Mouse (Mus musculus) liver, embryonic 15.5 days (tissue): ENCODE results near the gene Pgm1. TPM values are rescaled to one million over a fixed set of nuclear protein-coding genes. Genes with fewer than 3 reads are reported as not detected.
A peak's percentile ranks its signal among the peaks of the same experiment; 100 is the strongest.

Experiments
- ATAC-seq: fragments of 200-750 bp; cut with Nextera tagmentation; 2 replicates; pipeline ENCODE4 v1.8.0; 2017; ENCODE audit warnings: moderate number of reproducible peaks, mild to moderate bottlenecking, moderate library complexity; ENCODE audit not compliant: insufficient read depth
- H3K27ac ChIP-seq: fragments of 300-500 bp; sonication (generic); replicated peaks from 2 replicates; pipeline ENCODE4 v1.5.1; 2015; ENCODE audit warnings: mild to moderate bottlenecking, inconsistent platforms
- H3K27me3 ChIP-seq: fragments of 300-500 bp; sonication (generic); 2 replicates; pipeline ENCODE4 v1.6.1; 2015; ENCODE audit warnings: mild to moderate bottlenecking, inconsistent platforms
- H3K36me3 ChIP-seq: fragments of 300-500 bp; sonication (generic); replicated peaks from 2 replicates; pipeline ENCODE4 v1.6.1; 2015; ENCODE audit warnings: moderate library complexity, mild to moderate bottlenecking, inconsistent platforms
- H3K4me1 ChIP-seq: fragments of 300-500 bp; sonication (generic); replicated peaks from 2 replicates; pipeline ENCODE4 v1.6.1; 2015; ENCODE audit warnings: inconsistent platforms
- H3K4me2 ChIP-seq: fragments of 300-500 bp; sonication (generic); 2 replicates; pipeline ENCODE4 v1.6.1; 2015; ENCODE audit warnings: moderate library complexity, mild to moderate bottlenecking, inconsistent platforms
- H3K4me3 ChIP-seq: fragments of 300-500 bp; sonication (generic); replicated peaks from 2 replicates; pipeline ENCODE4 v1.5.1; 2015; ENCODE audit warnings: mild to moderate bottlenecking, inconsistent platforms
- H3K9ac ChIP-seq: fragments of 300-500 bp; sonication (generic); 2 replicates; pipeline ENCODE4 v1.6.1; 2015; ENCODE audit warnings: moderate library complexity, mild to moderate bottlenecking, inconsistent platforms
- H3K9me3 ChIP-seq: fragments of 300-500 bp; sonication (generic); replicated peaks from 2 replicates; pipeline ENCODE4 v1.6.1; 2016; ENCODE audit warnings: inconsistent platforms
- WGBS: fragments of 180-500 bp; shearing (Covaris S2); methylation state at CpG from one replicate; pipeline ENCODE4 v1.1.7; 2015; ENCODE audit warnings: mixed read lengths; ENCODE audit not compliant: insufficient replicate concordance; 5-methylcytosine and 5-hydroxymethylcytosine counted together
- polyA plus RNA-seq: library from polyadenylated mRNA; unstranded; fragments of >200 nt; fragmentation: Nextera tagmentation; extraction: Ambion mirVana; gene quantifications from 2 replicates; pipeline ENCODE4 v1.2.1, GENCODE M21; 2015

Gene Pgm1
- polyA plus RNA-seq = 104 and 146 TPM in 2 replicates

GRCm38 (mm10) chr4:99929149-99929612, at the start of gene Pgm1:
Gene Pgm1, plus strand, starts transcription at chr4:99929414.
- ATAC-seq = peak; percentile 83
- peak within 1 kb of the TSS; percentile 79 for H3K4me2 ChIP-seq
- 3% methylated on average over 23 of the region's 23 CpGs for WGBS
- peaks cover 32% of the 10 kb centered on the region; the same call in 1 of the 2 replicates for H3K4me1 ChIP-seq
- peak within 1 kb of the TSS; percentile 65 for H3K4me3 ChIP-seq
- no peaks in the 10 kb centered on the region for H3K27me3 ChIP-seq
- no peaks in the 10 kb centered on the region for H3K9me3 ChIP-seq
- H3K9ac ChIP-seq = peak within 1 kb of the TSS; percentile 59
- peak within 1 kb of the TSS; percentile 89 for H3K27ac ChIP-seq
- no peaks in the 10 kb centered on the region for H3K36me3 ChIP-seq

- no peaks in the 10 kb centered on the region for H3K27me3 ChIP-seq
- H3K9me3 ChIP-seq = no peaks in the 10 kb centered on the region
- H3K27ac ChIP-seq = no peak overlapping the region
- H3K4me1 ChIP-seq = no peaks in the 10 kb centered on the region
- no peak overlapping the region for H3K4me2 ChIP-seq
- H3K9ac ChIP-seq = no peak overlapping the region
- no peak overlapping the region for H3K4me3 ChIP-seq
- ATAC-seq = no peak
- no peaks in the 10 kb centered on the region for H3K36me3 ChIP-seq
These were observed 47.3 kb upstream of the Pgm1 start for GRCm38 (mm10) chr4:99881882-99882281.

GRCm38 (mm10) chr4:99882405-99882804, 46.8 kb upstream of the Pgm1 start:
- no peaks in the 10 kb centered on the region for H3K27me3 ChIP-seq
- no peak overlapping the region for H3K27ac ChIP-seq
- no peaks in the 10 kb centered on the region for H3K4me1 ChIP-seq
- no peaks in the 10 kb centered on the region for H3K36me3 ChIP-seq
- H3K9ac ChIP-seq = no peak overlapping the region
- H3K4me2 ChIP-seq = no peak overlapping the region
- no peak for ATAC-seq
- no peak overlapping the region for H3K4me3 ChIP-seq
- no peaks in the 10 kb centered on the region for H3K9me3 ChIP-seq

- H3K4me3 ChIP-seq = no peak overlapping the region
- H3K9me3 ChIP-seq = no peaks in the 10 kb centered on the region
- no peaks in the 10 kb centered on the region for H3K27me3 ChIP-seq
- no peaks in the 10 kb centered on the region for H3K4me1 ChIP-seq
- no peak overlapping the region for H3K9ac ChIP-seq
- H3K27ac ChIP-seq = no peak overlapping the region
- ATAC-seq = no peak
- 61% methylated on average over 4 of the region's 4 CpGs for WGBS
- H3K4me2 ChIP-seq = no peak overlapping the region
- H3K36me3 ChIP-seq = no peaks in the 10 kb centered on the region
These were observed 15.2 kb upstream of the Pgm1 start for GRCm38 (mm10) chr4:99913894-99914451.

- Histone ChIP-seq H3K9ac (no peak overlapping the region), H3K36me3 (no peaks in the 10 kb centered on the region), H3K9me3 (no peaks in the 10 kb centered on the region), H3K4me2 (no peak overlapping the region), H3K27me3 (no peaks in the 10 kb centered on the region), H3K4me1 (peaks cover 30% of the 10 kb centered on the region; the same call in 1 of the 2 replicates), H3K4me3 (no peak overlapping the region), H3K27ac (no peak overlapping the region)
- 49% methylated on average over 4 of the region's 4 CpGs for WGBS
- ATAC-seq = peak; percentile 18
These were observed 2.8 kb upstream of the Pgm1 start for GRCm38 (mm10) chr4:99926380-99926779.

GRCm38 (mm10) chr4:99928521-99928920, 693 bp upstream of the Pgm1 start:
- H3K4me3 ChIP-seq = no peak overlapping the region

GRCm38 (mm10) chr4:99929613-99930517, 651 bp downstream of the Pgm1 start, which contains the start of gene Itgb3bp:
Gene Itgb3bp, minus strand, starts transcription at chr4:99929813.
- Histone ChIP-seq H3K27me3 (no peaks in the 10 kb centered on the region), H3K4me2 (peak within 1 kb of the TSS; percentile 79), H3K36me3 (no peaks in the 10 kb centered on the region), H3K27ac (peak within 1 kb of the TSS; percentile 89), H3K9ac (peak within 1 kb of the TSS; percentile 59), H3K4me3 (peak within 1 kb of the TSS; percentile 65), H3K9me3 (no peaks in the 10 kb centered on the region), H3K4me1 (peaks cover 32% of the 10 kb centered on the region; the same call in 1 of the 2 replicates)
- under 1% methylated on average over 57 of the region's 57 CpGs for WGBS
- peak; percentile 82 for ATAC-seq

More at GRCm38 (mm10) chr4:99928521-99928920, 693 bp upstream of the Pgm1 start:
- Histone ChIP-seq H3K27ac (peak overlapping the region; percentile 22; the same call in 1 of the 2 replicates), H3K9me3 (no peaks in the 10 kb centered on the region), H3K27me3 (no peaks in the 10 kb centered on the region), H3K9ac (no peak overlapping the region), H3K4me2 (no peak overlapping the region), H3K4me1 (peaks cover 30% of the 10 kb centered on the region; the same call in 1 of the 2 replicates), H3K36me3 (no peaks in the 10 kb centered on the region)
- WGBS = 23% methylated on average over 6 of the region's 6 CpGs
- no peak for ATAC-seq

GRCm38 (mm10) chr4:99930518-99931239, 1.5 kb downstream of the Pgm1 start:
- ATAC-seq = no peak
- peak overlapping the region; percentile 21; the same call in 1 of the 2 replicates for H3K9ac ChIP-seq
- 51% methylated on average over 10 of the region's 10 CpGs for WGBS
- H3K4me2 ChIP-seq = peak overlapping the region; percentile 79
- peaks cover 32% of the 10 kb centered on the region; the same call in 1 of the 2 replicates for H3K4me1 ChIP-seq
- peaks cover 4% of the 10 kb centered on the region; the same call in 1 of the 2 replicates for H3K36me3 ChIP-seq
- peak overlapping the region; percentile 48 for H3K27ac ChIP-seq
- H3K9me3 ChIP-seq = no peaks in the 10 kb centered on the region
- H3K27me3 ChIP-seq = no peaks in the 10 kb centered on the region
- peak overlapping the region; percentile 65 for H3K4me3 ChIP-seq

- Histone ChIP-seq H3K27ac (peak overlapping the region; percentile 48), H3K4me1 (peaks cover 32% of the 10 kb centered on the region; the same call in 1 of the 2 replicates), H3K9ac (peak overlapping the region; percentile 21; the same call in 1 of the 2 replicates), H3K36me3 (peaks cover 4% of the 10 kb centered on the region; the same call in 1 of the 2 replicates), H3K4me2 (peak overlapping the region; percentile 79), H3K4me3 (peak overlapping the region; percentile 65), H3K9me3 (no peaks in the 10 kb centered on the region), H3K27me3 (no peaks in the 10 kb centered on the region)
- ATAC-seq = no peak
- 58% methylated on average over 11 of the region's 11 CpGs for WGBS
These were observed 2.0 kb downstream of the Pgm1 start for GRCm38 (mm10) chr4:99931240-99931580.

- Histone ChIP-seq H3K4me3 (no peak overlapping the region), H3K4me2 (peak overlapping the region; percentile 79), H3K9ac (no peak overlapping the region), H3K27ac (no peak overlapping the region; the same call in 1 of the 2 replicates), H3K4me1 (peaks cover 26% of the 10 kb centered on the region; the same call in 1 of the 2 replicates), H3K9me3 (no peaks in the 10 kb centered on the region), H3K27me3 (no peaks in the 10 kb centered on the region), H3K36me3 (peaks cover 4% of the 10 kb centered on the region; the same call in 1 of the 2 replicates)
- 68% methylated on average over 4 of the region's 4 CpGs for WGBS
- no peak for ATAC-seq
These were observed 2.6 kb downstream of the Pgm1 start for GRCm38 (mm10) chr4:99931807-99932206.
